Comparison of ENCODE assay signal across 8 mouse cellular contexts in genomic region chr17:72925111-72925510, GRCm38 (mm10). TPM values are rescaled to one million over a fixed set of nuclear protein-coding genes. Genes with fewer than 3 reads are reported as not detected.
DNase-seq lines count a peak whose midpoint lies in the region; ATAC-seq lines count a peak whose summit lies in the region.

No protein-coding gene starts in this region.

- H3K4me3 ChIP-seq in heart, embryonic 12.5 days = no peak overlapping the region

- 70% methylated on average over 6 of the region's 6 CpGs for WGBS in heart, embryonic 12.5 days

- H3K9me3 ChIP-seq in heart, embryonic 12.5 days (replicated peaks) = no peaks in the 10 kb centered on the region

- peaks cover 85% of the 10 kb centered on the region for H3K36me3 ChIP-seq in heart, embryonic 12.5 days
- peaks cover 28% of the 10 kb centered on the region for H3K36me3 ChIP-seq in splenic B cell, adult 2 months (ENCODE audit: control insufficient read depth, insufficient read depth, low read length, poor library complexity, severe bottlenecking)

- peak overlapping the region; percentile 61; the same call in 1 of the 2 replicates for H3K27ac ChIP-seq in heart, embryonic 12.5 days (ENCODE audit: poor library complexity, severe bottlenecking)

- peak; percentile 65 to 70 for DNase-seq in spleen, adult 18-20 months
- no peak for DNase-seq in spleen, postnatal 14 days (ENCODE audit: low spot score in 2 of 2)
- DNase-seq in kidney, postnatal 10 days = peak; percentile 44
- peak; percentile 92 for DNase-seq in splenic B cell, adult 2 months (ENCODE audit: low read depth, low spot score)
- DNase-seq in c-Kit-positive CD71-positive TER-119-positive erythroid progenitor cells, embryonic 14.5 days (ENCODE audit: low spot score) = no peak
- no peak for DNase-seq in layer of hippocampus, adult 18-20 months (ENCODE audit: low spot score in 2 of 2)
- no peak for DNase-seq in frontal cortex, postnatal 25 days (ENCODE audit: low spot score in 2 of 2)

- H3K9ac ChIP-seq in heart, embryonic 12.5 days = peak overlapping the region; percentile 59

- H3K4me1 ChIP-seq in heart, embryonic 12.5 days (replicated peaks) = peaks cover 78% of the 10 kb centered on the region

- no peak for ATAC-seq in heart, embryonic 12.5 days (ENCODE audit: insufficient number of reproducible peaks, low FRiP score)

- H3K27me3 ChIP-seq in heart, embryonic 12.5 days (replicated peaks) = no peaks in the 10 kb centered on the region
- no peaks in the 10 kb centered on the region for H3K27me3 ChIP-seq in splenic B cell, adult 2 months (ENCODE audit: control insufficient read depth, insufficient read depth, low read length, poor library complexity, severe bottlenecking)

- peak overlapping the region; percentile 32 for H3K4me2 ChIP-seq in heart, embryonic 12.5 days

RNA-seq across cellular contexts. Expression of gene Lbh, which starts 7.0 kb away (rescaled TPM):
- polyA plus RNA-seq in heart, embryonic 12.5 days (2016; fragmentation: Nextera tagmentation; extraction: Ambion mirVana) = 22.6 and 23.7 TPM in 2 replicates
- 10 to 100 TPM; 34.3 to 35.8 TPM for total RNA-seq in layer of hippocampus, adult 18-20 months (2021)

Comparison
In these comparisons a context has a peak if more than half of its experiments do, and no peak if none do; other contexts are left out.
1. DNase-seq: peak in spleen, adult 18-20 months (2 of 2), kidney, postnatal 10 days (single experiment) and splenic B cell, adult 2 months (single experiment); none in spleen, postnatal 14 days (0 of 2), c-Kit-positive CD71-positive TER-119-positive erythroid progenitor cells, embryonic 14.5 days (single experiment), layer of hippocampus, adult 18-20 months (0 of 2) and frontal cortex, postnatal 25 days (0 of 2).